Mouse (Mus musculus): ENCODE results near the gene Ptpro.

GRCm38 (mm10) chr6:137253415-137253814 is 1.3 kb downstream of the Ptpro start:
- TF ChIP-seq CTCF (conservative IDR thresholded peaks at IDR 0.05; ENCODE audit: low read length): no peak
- no peak for TF ChIP-seq POU5F1 (IDR thresholded peaks at IDR 0.05; ENCODE audit: borderline replicate concordance, low read length)
- TF ChIP-seq NANOG (IDR thresholded peaks at IDR 0.05; ENCODE audit: borderline replicate concordance, low read length): no peak

Measured in E14TG2a.4 (cell line).